Mouse (Mus musculus) urinary bladder, adult 2 months (tissue): ENCODE measurements around the gene Gigyf1. TPM values are rescaled to one million over a fixed set of nuclear protein-coding genes. Genes with fewer than 3 reads are reported as not detected.

Source experiments
- DNase-seq: peaks from one replicate; pipeline ENCODE4 v3.0.0; 2022; ENCODE audit warnings: low spot score
- polyA plus RNA-seq: library from polyadenylated mRNA; depleted of rRNA; stranded (reverse); fragments of >200 nt; gene quantifications from 2 replicates; pipeline ENCODE4 v1.2.3, GENCODE M21; 2012; rRNA removed

Gene Gigyf1
- polyA plus RNA-seq = 32.4 and 34.7 TPM in 2 replicates

DNA sequence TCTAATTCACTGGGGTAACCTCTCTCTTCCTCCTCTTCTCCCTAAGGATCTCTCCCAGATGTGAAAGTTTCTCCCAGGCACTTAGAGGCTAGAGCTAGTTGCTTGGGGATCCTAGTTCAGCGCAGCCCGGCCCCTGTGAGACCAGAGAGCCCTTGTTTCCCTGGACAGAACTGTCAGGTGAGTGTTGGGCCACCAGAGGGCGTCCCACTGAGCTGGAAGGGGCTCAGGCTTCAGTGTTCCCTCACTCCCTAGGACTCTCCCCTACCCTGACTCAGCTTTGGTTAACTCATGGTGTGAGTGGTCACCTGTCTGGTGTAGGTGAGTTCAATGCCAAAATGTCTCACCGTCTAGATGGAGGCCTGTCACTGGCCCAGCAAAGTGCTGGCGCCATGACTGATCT is at the start of gene Gigyf1:
Gigyf1 (plus strand) TSS at position 113 of the 400 bp plus-strand sequence.
- DNase-seq = peak; percentile 22

- no peak for DNase-seq
These were observed 46.0 kb upstream of the Gigyf1 start for GRCm38 (mm10) chr5:137472252-137472904.

DNA sequence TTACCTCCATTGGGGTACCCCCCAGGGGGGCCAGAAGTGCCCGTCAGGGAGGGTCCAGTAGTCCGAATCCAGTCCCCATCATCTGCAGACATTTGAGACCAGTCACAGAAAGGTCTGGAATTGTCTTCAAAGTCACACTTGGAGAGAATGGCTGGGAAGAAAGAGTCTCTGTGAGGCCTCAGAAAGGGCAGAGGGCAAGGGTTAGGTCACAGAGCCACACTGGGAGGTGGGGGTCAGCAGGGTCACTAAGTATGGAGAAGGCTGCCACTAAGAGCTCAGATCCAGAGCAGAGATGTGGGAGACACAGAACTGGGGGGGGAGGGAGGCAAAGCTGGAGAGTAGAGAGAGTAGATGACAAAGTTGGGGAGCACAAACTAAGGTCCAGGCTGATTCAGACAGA is 44.0 kb upstream of the Gigyf1 start:
- DNase-seq = no peak

GRCm38 (mm10) chr5:137476964-137477363 is 41.4 kb upstream of the Gigyf1 start, which contains the start of gene Zan:
TSS of gene Zan (minus strand) at chr5:137477064.
- no peak for DNase-seq

GRCm38 (mm10) chr5:137481138-137481537 is 37.2 kb upstream of the Gigyf1 start:
- peak; percentile 36 for DNase-seq

- DNase-seq = no peak
These were observed 36.5 kb upstream of the Gigyf1 start for GRCm38 (mm10) chr5:137481897-137482296.

DNA sequence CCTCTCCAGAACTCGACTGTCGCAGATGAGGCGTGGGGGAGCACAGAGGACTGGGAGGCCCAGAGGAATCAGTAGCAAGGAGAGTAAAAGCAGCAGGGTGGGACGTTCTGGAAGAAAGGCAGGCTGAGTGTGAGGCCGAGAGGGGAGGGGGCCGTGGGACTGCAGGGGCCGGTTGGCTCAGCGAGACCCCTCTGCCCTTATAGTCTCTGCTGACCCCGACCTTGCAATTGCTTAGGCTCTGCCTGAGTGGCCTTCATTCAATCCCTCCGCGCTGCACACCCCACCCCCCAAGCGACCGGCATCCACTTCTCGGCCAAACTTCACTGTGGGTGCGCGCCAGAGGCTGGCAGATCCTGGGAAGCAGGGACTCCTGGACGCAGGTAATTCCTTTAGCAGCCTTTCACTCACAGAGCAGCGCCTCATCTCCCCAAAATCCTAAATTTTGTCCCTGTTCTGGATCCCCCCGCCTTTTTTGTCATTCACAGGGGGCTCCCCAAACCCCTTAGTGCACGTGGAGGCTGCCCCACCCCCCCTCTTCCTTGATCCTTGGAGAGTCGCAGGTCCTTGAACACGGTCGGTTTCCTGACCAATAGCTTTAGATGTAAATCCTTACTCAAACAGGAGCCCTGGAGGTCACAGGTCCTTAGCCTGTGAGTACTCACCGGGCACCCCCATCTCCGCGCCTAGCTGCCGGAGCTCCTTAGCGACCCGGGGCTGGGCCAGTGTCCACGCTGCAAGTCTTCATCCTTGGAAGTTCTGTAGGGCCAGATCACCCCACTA is 33.1 kb upstream of the Gigyf1 start:
- no peak for DNase-seq

- no peak for DNase-seq
These were observed 32.5 kb upstream of the Gigyf1 start for GRCm38 (mm10) chr5:137485851-137486155.

- no peak for DNase-seq
These were observed 30.7 kb upstream of the Gigyf1 start for GRCm38 (mm10) chr5:137487616-137488015.

- DNase-seq = no peak
These were observed 26.8 kb upstream of the Gigyf1 start for GRCm38 (mm10) chr5:137491559-137491958.

- no peak for DNase-seq
These were observed 24.5 kb upstream of the Gigyf1 start for GRCm38 (mm10) chr5:137493831-137494230.

DNA sequence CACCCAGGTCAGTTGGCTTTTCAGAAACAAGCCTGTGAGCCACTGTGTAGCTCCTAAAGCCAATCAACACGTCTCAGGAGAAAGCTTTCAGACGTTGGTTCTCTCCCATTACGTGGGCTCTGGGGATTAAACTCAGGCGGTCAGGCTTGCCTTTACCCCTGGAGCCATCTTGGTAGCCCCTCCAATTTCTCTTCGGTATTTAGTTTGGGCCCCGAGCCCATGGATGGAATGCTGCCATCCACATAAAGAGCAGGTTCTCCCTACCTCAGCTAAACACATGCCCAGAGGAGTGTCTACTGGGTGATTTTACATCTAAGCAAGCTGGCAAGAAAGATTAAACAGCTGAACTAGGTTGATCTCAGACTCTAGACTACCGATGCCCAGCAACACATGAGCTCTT is 18.2 kb upstream of the Gigyf1 start:
- DNase-seq = no peak

- DNase-seq = peak; percentile 99
These were observed 16.4 kb upstream of the Gigyf1 start, which contains the start of gene Pop7 for GRCm38 (mm10) chr5:137501709-137502666. TSS of gene Pop7 (minus strand) at chr5:137502518.

DNA sequence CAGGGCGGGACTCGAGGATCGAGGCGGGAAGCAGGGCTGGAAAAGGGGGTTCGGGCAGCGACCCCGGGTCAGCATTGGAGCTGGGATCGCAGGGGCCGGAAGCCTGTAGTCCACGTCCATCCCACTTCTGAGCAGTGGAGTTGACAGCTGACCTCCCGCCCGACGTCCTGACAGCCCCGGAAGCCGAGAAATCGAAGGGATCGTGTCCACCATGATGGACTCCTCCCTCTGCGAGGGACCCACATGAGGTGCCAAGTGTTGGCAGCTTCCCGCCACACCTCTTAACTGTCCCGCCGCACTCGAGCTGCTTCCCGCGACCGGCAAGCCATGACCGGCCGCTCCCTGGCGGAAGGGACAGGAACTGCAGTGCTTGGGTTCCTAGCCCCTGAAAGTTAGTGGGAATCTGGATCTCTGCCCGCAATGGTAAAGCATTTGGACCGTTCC is 15.7 kb upstream of the Gigyf1 start:
- no peak for DNase-seq

GRCm38 (mm10) chr5:137504041-137504440 is 14.3 kb upstream of the Gigyf1 start:
- DNase-seq = no peak

GRCm38 (mm10) chr5:137510014-137510501 is 8.3 kb upstream of the Gigyf1 start:
- peak; percentile 85 for DNase-seq

DNA sequence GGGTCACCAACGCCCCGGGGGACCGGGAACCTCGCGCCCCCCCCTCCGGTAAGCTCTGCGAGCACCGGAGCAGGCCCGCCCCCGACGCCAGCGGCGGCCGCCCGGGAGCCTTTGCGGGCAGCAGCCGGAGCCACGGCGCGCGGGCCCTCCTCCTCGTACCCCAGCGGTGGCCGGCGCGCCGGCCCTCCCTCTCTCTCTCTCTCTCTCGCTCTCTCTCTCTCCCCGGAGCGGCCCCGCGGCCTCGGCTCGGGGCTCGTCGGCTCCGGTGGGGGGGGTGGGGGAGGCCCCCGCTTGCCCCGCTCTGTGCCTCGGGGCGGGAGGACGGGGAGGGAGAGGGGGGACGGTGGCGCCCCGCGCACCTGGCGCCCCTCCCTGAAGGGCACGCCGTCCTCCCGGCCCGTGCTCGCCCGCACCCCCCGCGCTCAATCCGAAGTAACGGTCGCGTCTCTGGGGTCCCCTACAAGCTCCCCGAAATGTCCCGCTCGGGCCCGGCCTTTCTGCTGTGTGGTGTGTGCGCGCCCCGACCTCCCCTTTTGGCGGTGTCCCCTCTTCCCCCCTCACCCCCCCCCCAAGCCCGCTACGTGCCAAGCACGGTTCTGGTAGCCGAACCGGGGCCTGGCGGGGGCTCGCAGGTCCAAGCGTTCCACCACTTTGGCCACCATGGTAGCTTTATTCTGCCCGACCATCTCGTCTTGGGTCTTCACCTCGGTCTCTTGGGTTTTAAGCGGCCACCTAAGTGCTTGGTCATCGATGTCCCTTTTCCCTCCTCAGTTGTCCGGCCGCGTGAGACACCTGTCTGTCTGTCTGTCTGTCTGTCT is 7.6 kb upstream of the Gigyf1 start:
- no peak for DNase-seq

DNA sequence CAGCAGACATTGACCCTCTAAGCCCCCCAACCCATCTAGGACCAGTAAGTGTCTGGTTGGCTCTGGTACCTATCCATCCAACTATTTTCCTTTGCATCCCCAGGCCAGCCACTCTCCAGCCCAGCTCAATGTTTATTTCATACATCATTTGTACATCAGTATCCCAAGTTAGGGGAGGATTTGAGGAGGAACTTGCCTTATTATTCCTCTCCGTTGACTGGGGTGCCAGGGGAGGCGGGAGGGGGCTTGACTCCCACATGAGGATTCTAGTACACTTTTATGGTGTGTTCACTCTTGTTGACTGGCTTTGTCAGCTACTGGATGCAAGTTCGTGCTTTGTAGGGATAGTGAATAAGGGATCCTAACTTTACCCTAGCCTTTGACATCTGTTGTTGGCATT is 6.6 kb upstream of the Gigyf1 start:
- DNase-seq = no peak

DNA sequence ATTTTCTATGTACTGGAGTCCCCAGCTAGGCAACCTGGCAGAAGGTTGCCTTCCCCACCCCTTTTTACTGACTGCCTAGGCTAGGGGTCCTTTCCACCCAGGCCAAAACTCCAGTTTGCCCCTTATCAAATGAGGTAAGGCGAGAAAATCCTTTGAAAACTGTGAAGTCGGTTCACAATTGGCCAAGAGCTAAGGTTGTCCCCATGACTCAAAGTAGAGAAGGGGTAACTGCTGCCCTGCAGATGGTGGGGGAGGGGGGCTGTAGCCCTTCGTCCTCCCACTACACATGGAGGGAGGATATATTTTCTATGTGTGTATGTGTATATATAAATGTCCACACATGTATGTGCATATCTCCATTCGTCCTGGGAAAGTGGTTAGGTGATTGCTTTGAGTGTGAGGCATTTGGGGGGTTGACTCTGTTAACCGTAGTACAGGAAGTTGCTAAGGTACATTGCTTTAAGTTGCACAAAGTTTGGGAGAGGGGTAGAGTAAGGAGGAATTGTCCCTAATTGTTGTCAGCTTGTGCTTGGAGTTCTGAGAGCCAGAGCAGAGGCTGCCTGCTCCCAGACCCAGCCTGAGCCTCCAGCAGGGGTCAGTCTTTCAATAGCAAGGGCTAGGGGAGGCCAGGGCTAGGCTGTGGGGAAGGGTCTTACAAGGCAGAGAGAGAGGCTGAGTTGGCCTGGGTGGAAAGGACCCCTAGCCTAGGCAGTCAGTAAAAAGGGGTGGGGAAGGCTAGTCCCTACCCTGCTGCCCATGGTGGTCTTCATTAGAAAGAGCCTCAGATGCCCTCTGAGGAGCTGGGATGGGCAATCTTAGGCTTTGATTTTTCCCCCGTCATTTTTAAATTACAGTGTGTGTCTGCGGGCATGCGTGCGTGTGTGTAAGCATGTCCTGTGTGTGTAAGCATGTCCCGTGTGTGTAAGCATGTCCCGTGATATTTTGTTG is 5.2 kb upstream of the Gigyf1 start:
- no peak for DNase-seq
